Mouse (Mus musculus): ENCODE data around the gene Irf2. TPM values are rescaled to one million over a fixed set of nuclear protein-coding genes. Genes with fewer than 3 reads are reported as not detected.

The Irf2 gene
- total RNA-seq, 2 experiments from 2014 or later, result 29.6 to 36.3 TPM

- DNase-seq, result no peak
Observed at GRCm38 (mm10) chr8:46844371-46844973, 104.9 kb downstream of the Irf2 start.

GRCm38 (mm10) chr8:46844974-46845774, 105.6 kb downstream of the Irf2 start:
- DNase-seq, result peak; percentile 67

GRCm38 (mm10) chr8:46845891-46846290, 106.4 kb downstream of the Irf2 start:
- no peak for DNase-seq

- no peak for DNase-seq
Observed at GRCm38 (mm10) chr8:46846893-46847292, 107.4 kb downstream of the Irf2 start.

- no peak for DNase-seq
Observed at GRCm38 (mm10) chr8:46848011-46848641, 108.6 kb downstream of the Irf2 start.

GRCm38 (mm10) chr8:46848931-46849330, 109.4 kb downstream of the Irf2 start:
- DNase-seq, result no peak

- no peak for DNase-seq
Observed at GRCm38 (mm10) chr8:46849458-46849857, 109.9 kb downstream of the Irf2 start.

GRCm38 (mm10) chr8:46850258-46850897, 110.8 kb downstream of the Irf2 start:
- no peak for DNase-seq

GRCm38 (mm10) chr8:46851560-46851959, 112.0 kb downstream of the Irf2 start:
- no peak for DNase-seq

- DNase-seq, result no peak
Observed at GRCm38 (mm10) chr8:46852377-46852776, 112.8 kb downstream of the Irf2 start.

GRCm38 (mm10) chr8:46859164-46859846, 119.8 kb downstream of the Irf2 start:
- peak; percentile 42 for DNase-seq

- DNase-seq, result no peak
Observed at GRCm38 (mm10) chr8:46859847-46860167, 120.3 kb downstream of the Irf2 start.

- no peak for DNase-seq
Observed at GRCm38 (mm10) chr8:46862508-46862907, 123.0 kb downstream of the Irf2 start.

- DNase-seq, result no peak
Observed at GRCm38 (mm10) chr8:46865428-46865827, 125.9 kb downstream of the Irf2 start.

GRCm38 (mm10) chr8:46867440-46867839, 127.9 kb downstream of the Irf2 start:
- no peak for DNase-seq

- peak; percentile 59 for DNase-seq
Observed at GRCm38 (mm10) chr8:46868346-46869065, 129.0 kb downstream of the Irf2 start.

- DNase-seq, result no peak
Observed at GRCm38 (mm10) chr8:46869521-46869925, 130.0 kb downstream of the Irf2 start.

GRCm38 (mm10) chr8:46871086-46871485, 131.6 kb downstream of the Irf2 start:
- no peak for DNase-seq

GRCm38 (mm10) chr8:46875615-46876293, 136.2 kb downstream of the Irf2 start:
- DNase-seq, result no peak

GRCm38 (mm10) chr8:46881348-46881747, 141.8 kb downstream of the Irf2 start:
- no peak for DNase-seq

GRCm38 (mm10) chr8:46881755-46882419, 142.4 kb downstream of the Irf2 start:
- DNase-seq, result no peak

All from heart, postnatal 4 days (tissue).